Mouse (Mus musculus) megakaryocyte, embryonic 14.5 days (primary cell): ENCODE data around the gene Als2. TPM values are rescaled to one million over a fixed set of nuclear protein-coding genes. Genes with fewer than 3 reads are reported as not detected.

ENCODE experiments used
- H3K27me3 ChIP-seq: replicated peaks from 2 replicates; pipeline ENCODE3; 2012; ENCODE audit warnings: inconsistent platforms
- H3K36me3 ChIP-seq: replicated peaks from 2 replicates; pipeline ENCODE3; 2012; ENCODE audit warnings: low read length, inconsistent platforms, mixed read lengths
- H3K4me1 ChIP-seq: 2 replicates; pipeline ENCODE4 v1.6.1; 2012; ENCODE audit warnings: inconsistent platforms
- H3K4me3 ChIP-seq: replicated peaks from 2 replicates; pipeline ENCODE3; 2012; ENCODE audit warnings: moderate library complexity, mild to moderate bottlenecking, inconsistent platforms
- H3K9me3 ChIP-seq: 2 replicates; pipeline ENCODE4 v1.6.1; 2012; ENCODE audit warnings: inconsistent platforms
- FLI1 ChIP-seq: IDR thresholded peaks from 2 replicates; pipeline ENCODE4 v1.6.1; 2012; ENCODE audit warnings: low read length, inconsistent platforms, mixed read lengths
- GATA1 ChIP-seq: IDR thresholded peaks from 3 replicates; pipeline ENCODE4 v1.6.1; 2012; ENCODE audit warnings: mixed read lengths, low read length, inconsistent platforms, borderline replicate concordance
- polyA plus RNA-seq: library from polyadenylated mRNA; stranded (reverse); fragments of >175 nt; gene quantifications from 2 replicates; pipeline ENCODE4 v1.2.3, GENCODE M21; 2012; ENCODE audit warnings: low replicate concordance; ENCODE audit not compliant: insufficient read depth

The Als2 gene
- polyA plus RNA-seq, 1 experiment: 0.69 TPM

DNA sequence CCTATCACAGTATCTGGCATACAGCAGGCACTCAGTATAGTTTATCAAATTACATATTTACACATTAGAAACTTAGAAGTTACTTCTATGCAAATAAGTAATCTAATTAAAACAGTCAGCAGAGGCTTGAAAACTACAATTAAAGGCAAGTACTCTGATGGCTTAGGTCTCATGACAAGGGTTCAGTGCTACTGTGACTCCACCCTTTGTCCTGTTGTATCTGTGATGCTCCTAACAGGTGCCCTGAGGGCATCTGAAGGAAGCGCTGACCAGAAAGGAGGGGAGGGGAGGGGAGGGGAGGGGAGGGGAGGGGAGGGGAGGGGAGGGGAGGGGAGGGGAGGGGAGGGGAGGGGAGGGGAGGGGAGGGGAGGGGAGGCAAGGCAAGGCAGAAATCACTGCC is 24.1 kb downstream of the Als2 start:
- TF ChIP-seq GATA1 (no peak), FLI1 (no peak)
- Histone ChIP-seq H3K9me3 (no peaks in the 10 kb centered on the region), H3K36me3 (peaks cover 45% of the 10 kb centered on the region), H3K4me3 (no peak overlapping the region), H3K4me1 (peaks cover 9% of the 10 kb centered on the region; the same call in 1 of the 2 replicates), H3K27me3 (no peaks in the 10 kb centered on the region)

- Histone ChIP-seq H3K4me1 (peaks cover 7% of the 10 kb centered on the region; the same call in 1 of the 2 replicates), H3K27me3 (no peaks in the 10 kb centered on the region), H3K36me3 (peaks cover 44% of the 10 kb centered on the region), H3K4me3 (no peak overlapping the region), H3K9me3 (no peaks in the 10 kb centered on the region)
- no peak for TF ChIP-seq FLI1
- no peak for TF ChIP-seq GATA1
These were observed 24.8 kb downstream of the Als2 start for GRCm38 (mm10) chr1:59212076-59212779.

DNA sequence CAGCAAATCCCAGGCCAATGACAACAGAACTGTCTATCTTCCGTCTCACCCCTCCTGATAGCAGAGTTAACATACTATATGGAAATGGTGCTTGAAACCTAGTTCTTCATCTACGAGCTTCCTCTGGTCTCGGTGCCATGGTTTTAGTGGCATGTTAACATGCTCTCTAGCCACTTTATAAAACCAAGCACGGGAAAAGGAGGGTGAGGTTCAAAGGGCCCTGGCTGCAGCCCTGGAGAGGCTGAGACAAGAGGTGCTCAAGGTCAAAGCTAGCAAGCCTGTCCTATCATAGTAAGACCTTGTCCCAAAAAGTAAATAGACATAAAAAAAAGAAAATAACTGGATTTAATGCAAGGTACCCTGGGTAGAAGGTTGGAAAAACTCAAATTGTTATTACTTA is 25.4 kb downstream of the Als2 start:
- H3K4me1 ChIP-seq: peaks cover 7% of the 10 kb centered on the region; the same call in 1 of the 2 replicates
- TF ChIP-seq FLI1 (no peak), GATA1 (no peak)
- peaks cover 44% of the 10 kb centered on the region for H3K36me3 ChIP-seq
- no peak overlapping the region for H3K4me3 ChIP-seq
- no peaks in the 10 kb centered on the region for H3K27me3 ChIP-seq
- no peaks in the 10 kb centered on the region for H3K9me3 ChIP-seq

DNA sequence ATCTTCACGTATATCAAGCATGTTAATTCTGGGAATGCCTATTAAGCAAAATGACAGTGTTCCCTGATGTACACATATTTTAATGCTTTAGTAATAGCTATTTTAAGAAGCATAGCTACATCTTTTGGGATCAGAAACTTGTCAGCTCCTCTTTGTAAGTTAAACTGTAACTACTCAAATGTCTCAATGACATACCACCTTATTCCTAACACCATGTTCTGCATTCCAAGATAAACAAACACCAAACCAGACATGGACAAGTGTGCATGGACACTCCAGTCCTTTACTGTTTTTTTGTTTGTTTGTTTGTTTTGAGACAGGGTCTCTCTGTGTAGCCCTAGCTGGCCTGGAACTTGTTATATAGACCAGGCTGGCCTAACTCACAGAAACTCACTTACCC is 28.7 kb downstream of the Als2 start:
- no peak overlapping the region for H3K4me3 ChIP-seq
- peaks cover 37% of the 10 kb centered on the region for H3K36me3 ChIP-seq
- no peaks in the 10 kb centered on the region for H3K27me3 ChIP-seq
- H3K4me1 ChIP-seq: no peaks in the 10 kb centered on the region
- TF ChIP-seq FLI1 (no peak), GATA1 (no peak)
- H3K9me3 ChIP-seq: no peaks in the 10 kb centered on the region

- Histone ChIP-seq H3K27me3 (no peaks in the 10 kb centered on the region), H3K4me1 (no peaks in the 10 kb centered on the region; the same call in 1 of the 2 replicates)
These were observed 32.5 kb downstream of the Als2 start for GRCm38 (mm10) chr1:59204489-59204888.

GRCm38 (mm10) chr1:59202367-59202766 is 34.7 kb downstream of the Als2 start:
- no peaks in the 10 kb centered on the region; the same call in 1 of the 2 replicates for H3K4me1 ChIP-seq
- TF ChIP-seq FLI1 (no peak), GATA1 (no peak)
- peaks cover 44% of the 10 kb centered on the region for H3K36me3 ChIP-seq
- H3K27me3 ChIP-seq: no peaks in the 10 kb centered on the region
- peak overlapping the region; percentile 42 for H3K4me3 ChIP-seq
- H3K9me3 ChIP-seq: no peaks in the 10 kb centered on the region

More at GRCm38 (mm10) chr1:59204489-59204888, 32.5 kb downstream of the Als2 start:
- Histone ChIP-seq H3K9me3 (no peaks in the 10 kb centered on the region), H3K36me3 (peaks cover 52% of the 10 kb centered on the region), H3K4me3 (no peak overlapping the region)
- no peak for TF ChIP-seq FLI1
- TF ChIP-seq GATA1: no peak

DNA sequence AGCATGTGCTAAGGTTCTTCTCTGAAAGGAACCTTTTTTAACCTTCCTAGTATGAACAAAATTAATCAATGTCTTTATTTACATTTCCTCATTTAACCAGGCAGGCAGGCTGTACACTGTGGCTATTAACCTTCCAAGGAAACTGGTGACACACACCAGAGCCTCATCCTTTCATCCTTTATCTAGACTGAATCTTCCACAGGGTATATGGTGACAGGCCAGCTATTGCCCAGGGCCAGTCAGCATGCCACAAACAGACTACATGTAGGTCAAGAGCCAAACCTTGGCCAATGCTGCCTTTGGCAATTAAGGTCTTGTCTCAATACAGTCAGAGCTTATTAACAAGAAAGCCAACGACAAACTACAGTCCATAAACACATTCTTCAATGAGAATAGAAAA is 35.5 kb downstream of the Als2 start:
- Histone ChIP-seq H3K4me3 (no peak overlapping the region), H3K4me1 (no peaks in the 10 kb centered on the region; the same call in 1 of the 2 replicates), H3K9me3 (no peaks in the 10 kb centered on the region), H3K27me3 (no peaks in the 10 kb centered on the region), H3K36me3 (peaks cover 43% of the 10 kb centered on the region)
- TF ChIP-seq FLI1: no peak
- no peak for TF ChIP-seq GATA1

DNA sequence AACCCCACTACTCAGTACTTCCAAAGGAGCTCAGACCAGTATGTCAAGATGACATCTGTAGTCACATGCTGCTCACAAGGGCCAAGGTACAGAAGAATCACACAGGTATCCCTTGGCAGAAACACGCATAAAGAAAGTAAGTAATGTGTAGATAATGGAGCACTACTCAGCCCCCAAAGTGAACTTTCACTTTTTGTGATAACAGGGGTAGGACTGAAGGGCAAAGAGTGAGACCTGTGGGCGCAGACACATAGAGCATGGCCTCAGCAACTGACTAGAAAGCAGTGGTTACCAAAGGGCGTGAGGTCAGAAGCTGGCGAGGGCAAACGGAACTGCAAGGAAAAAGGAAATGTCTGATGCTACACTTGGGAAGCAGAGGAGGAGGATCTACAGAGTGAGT is 36.1 kb downstream of the Als2 start:
- Histone ChIP-seq H3K27me3 (no peaks in the 10 kb centered on the region), H3K9me3 (no peaks in the 10 kb centered on the region), H3K36me3 (peaks cover 48% of the 10 kb centered on the region), H3K4me1 (peaks cover 5% of the 10 kb centered on the region), H3K4me3 (no peak overlapping the region)
- no peak for TF ChIP-seq FLI1
- TF ChIP-seq GATA1: no peak

GRCm38 (mm10) chr1:59194979-59195378 is 42.1 kb downstream of the Als2 start:
- Histone ChIP-seq H3K27me3 (no peaks in the 10 kb centered on the region), H3K4me1 (peaks cover 19% of the 10 kb centered on the region), H3K36me3 (peaks cover 57% of the 10 kb centered on the region), H3K9me3 (no peaks in the 10 kb centered on the region), H3K4me3 (no peak overlapping the region)
- TF ChIP-seq FLI1: no peak
- no peak for TF ChIP-seq GATA1

GRCm38 (mm10) chr1:59187786-59188185 is 49.2 kb downstream of the Als2 start:
- Histone ChIP-seq H3K9me3 (no peaks in the 10 kb centered on the region), H3K4me3 (no peak overlapping the region), H3K36me3 (peaks cover 51% of the 10 kb centered on the region), H3K27me3 (no peaks in the 10 kb centered on the region), H3K4me1 (peaks cover 11% of the 10 kb centered on the region)
- TF ChIP-seq FLI1: no peak
- TF ChIP-seq GATA1: no peak

GRCm38 (mm10) chr1:59186317-59186716 is 50.7 kb downstream of the Als2 start:
- no peak for TF ChIP-seq GATA1
- no peak for TF ChIP-seq FLI1
- Histone ChIP-seq H3K9me3 (no peaks in the 10 kb centered on the region), H3K36me3 (peaks cover 56% of the 10 kb centered on the region)

More at GRCm38 (mm10) chr1:59186317-59186716, 50.7 kb downstream of the Als2 start:
- Histone ChIP-seq H3K4me1 (peaks cover 15% of the 10 kb centered on the region), H3K27me3 (no peaks in the 10 kb centered on the region), H3K4me3 (no peak overlapping the region)
